In the genomic region with DNA sequence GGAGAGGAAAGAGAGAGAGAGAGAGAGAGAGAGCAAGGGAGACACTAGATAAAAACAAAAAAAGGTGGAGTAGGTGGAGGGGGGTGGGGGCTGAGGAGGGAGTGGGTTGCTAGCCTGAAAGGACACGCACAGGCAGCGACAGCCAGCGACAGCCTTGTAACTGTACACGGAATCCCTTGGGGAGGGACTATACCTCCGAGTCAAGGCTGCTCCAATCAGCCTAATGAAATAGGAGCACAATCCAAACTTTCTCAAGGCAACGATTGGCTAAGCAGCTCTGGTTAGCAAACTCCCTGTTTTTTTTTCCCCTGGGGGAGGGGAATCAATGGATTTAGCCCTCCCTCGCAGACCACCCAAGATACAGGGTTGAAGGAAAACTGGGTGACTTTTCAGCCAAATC, we compare ENCODE assay signal across 8 mouse cellular contexts.
DNase-seq lines count a peak whose midpoint lies in the region; ATAC-seq lines count a peak whose summit lies in the region.

No protein-coding gene starts in this region.

- no peak for DNase-seq in neural tube, embryonic 11.5 days (ENCODE audit: low spot score)
- no peak for DNase-seq in neural tube, embryonic 10.5 days (ENCODE audit: extremely low spot score, low spot score)
- peak; percentile 54 to 61 for DNase-seq in cerebellum, postnatal 14 days
- DNase-seq in thymus, postnatal 4 days = no peak

- H3K4me1 ChIP-seq in neural tube, embryonic 11.5 days (ENCODE audit: control insufficient read depth, insufficient read depth, low read length) = no peaks in the 10 kb centered on the region
- H3K4me1 ChIP-seq in heart, embryonic 15.5 days (replicated peaks) = peaks cover 41% of the 10 kb centered on the region
- peaks cover 19% of the 10 kb centered on the region for H3K4me1 ChIP-seq in limb, embryonic 15.5 days
- H3K4me1 ChIP-seq in midbrain, embryonic 13.5 days (replicated peaks) = peaks cover 20% of the 10 kb centered on the region

- no peaks in the 10 kb centered on the region for H3K9me3 ChIP-seq in neural tube, embryonic 11.5 days (ENCODE audit: control insufficient read depth, low read length)
- no peaks in the 10 kb centered on the region for H3K9me3 ChIP-seq in heart, embryonic 15.5 days (replicated peaks)
- no peaks in the 10 kb centered on the region for H3K9me3 ChIP-seq in limb, embryonic 15.5 days
- no peaks in the 10 kb centered on the region for H3K9me3 ChIP-seq in midbrain, embryonic 13.5 days

- H3K9ac ChIP-seq in neural tube, embryonic 11.5 days (ENCODE audit: low read length) = peak overlapping the region; percentile 32; the same call in 1 of the 2 replicates
- peak overlapping the region; percentile 72 for H3K9ac ChIP-seq in heart, embryonic 15.5 days
- H3K9ac ChIP-seq in limb, embryonic 15.5 days = peak overlapping the region; percentile 64; the same call in 1 of the 2 replicates
- H3K9ac ChIP-seq in midbrain, embryonic 13.5 days (replicated peaks) = peak overlapping the region; percentile 59

- H3K36me3 ChIP-seq in neural tube, embryonic 11.5 days (ENCODE audit: control insufficient read depth, insufficient read depth, low read length) = no peaks in the 10 kb centered on the region
- no peaks in the 10 kb centered on the region for H3K36me3 ChIP-seq in heart, embryonic 15.5 days
- H3K36me3 ChIP-seq in limb, embryonic 15.5 days = no peaks in the 10 kb centered on the region
- H3K36me3 ChIP-seq in midbrain, embryonic 13.5 days = no peaks in the 10 kb centered on the region

- peak overlapping the region; percentile 99 for H3K4me2 ChIP-seq in neural tube, embryonic 11.5 days (ENCODE audit: low read depth)
- H3K4me2 ChIP-seq in heart, embryonic 15.5 days = peak overlapping the region; percentile 77
- H3K4me2 ChIP-seq in limb, embryonic 15.5 days = peak overlapping the region; percentile 100
- peak overlapping the region; percentile 97 for H3K4me2 ChIP-seq in midbrain, embryonic 13.5 days (replicated peaks)

- WGBS in neural tube, embryonic 11.5 days = 0% methylated on average over 7 of the region's 7 CpGs
- 3% methylated on average over 7 of the region's 7 CpGs for WGBS in heart, embryonic 15.5 days
- under 1% methylated on average over 7 of the region's 7 CpGs for WGBS in limb, embryonic 15.5 days
- WGBS in midbrain, embryonic 13.5 days = 0% methylated on average over 7 of the region's 7 CpGs

- H3K27me3 ChIP-seq in neural tube, embryonic 11.5 days (ENCODE audit: control insufficient read depth, insufficient read depth, low read length) = peaks cover 3% of the 10 kb centered on the region; the same call in 1 of the 2 replicates
- H3K27me3 ChIP-seq in heart, embryonic 15.5 days = no peaks in the 10 kb centered on the region
- H3K27me3 ChIP-seq in limb, embryonic 15.5 days = peaks cover 16% of the 10 kb centered on the region
- peaks cover 31% of the 10 kb centered on the region for H3K27me3 ChIP-seq in midbrain, embryonic 13.5 days

- H3K27ac ChIP-seq in neural tube, embryonic 11.5 days (ENCODE audit: low read depth, low read length) = no peak overlapping the region
- H3K27ac ChIP-seq in heart, embryonic 15.5 days = peak overlapping the region; percentile 88
- H3K27ac ChIP-seq in limb, embryonic 15.5 days = peak overlapping the region; percentile 61
- H3K27ac ChIP-seq in midbrain, embryonic 13.5 days = no peak overlapping the region

- peak; percentile 62 for ATAC-seq in neural tube, embryonic 11.5 days (ENCODE audit: insufficient read depth, low FRiP score, low TSS enrichment)
- ATAC-seq in heart, embryonic 15.5 days (replicated peaks; ENCODE audit: insufficient number of reproducible peaks, insufficient read depth, low FRiP score, low read depth) = peak; percentile 78
- peak; percentile 74 for ATAC-seq in limb, embryonic 15.5 days (ENCODE audit: insufficient number of reproducible peaks, low FRiP score, low TSS enrichment, low read depth)
- ATAC-seq in midbrain, embryonic 13.5 days = peak; percentile 78
- ATAC-seq in activated CD4-positive, CD25-positive, alpha-beta regulatory T cell, adult 4 months = no peak

- peak overlapping the region; percentile 60 for H3K4me3 ChIP-seq in neural tube, embryonic 11.5 days (ENCODE audit: low read depth, low read length)
- H3K4me3 ChIP-seq in heart, embryonic 15.5 days = peak overlapping the region; percentile 59
- H3K4me3 ChIP-seq in limb, embryonic 15.5 days = peak overlapping the region; percentile 60
- peak overlapping the region; percentile 52 for H3K4me3 ChIP-seq in midbrain, embryonic 13.5 days (replicated peaks)

Comparison
In these comparisons a context has a peak if more than half of its experiments do, and no peak if none do; other contexts are left out.
1. DNase-seq: peak in cerebellum, postnatal 14 days (2 of 2); none in neural tube, embryonic 11.5 days (single experiment), neural tube, embryonic 10.5 days (single experiment) and thymus, postnatal 4 days (single experiment).
2. H3K27ac ChIP-seq: peak in heart, embryonic 15.5 days (single experiment) and limb, embryonic 15.5 days (single experiment); none in neural tube, embryonic 11.5 days (single experiment) and midbrain, embryonic 13.5 days (single experiment).
3. Peak in every context shown above with its lines, with median percentiles within 50 percentile points of each other: H3K4me2 ChIP-seq, H3K4me3 ChIP-seq and H3K9ac ChIP-seq.